Mouse (Mus musculus) MEL (cell line): ENCODE data around the gene Lzts2. TPM values are rescaled to one million over a fixed set of nuclear protein-coding genes. Genes with fewer than 3 reads are reported as not detected.

ENCODE experiments used
- DNase-seq: peaks from one replicate; pipeline ENCODE4 v3.0.0; 2011; ENCODE audit warnings: low read depth, low spot score
- H3K27ac ChIP-seq: 2 replicates; pipeline ENCODE4 v1.5.1; 2012; ENCODE audit warnings: low read depth, mild to moderate bottlenecking, control low read depth, low read length, moderate library complexity; ENCODE audit not compliant: control insufficient read depth
- H3K27me3 ChIP-seq, 2 experiments: fragments of 150-350 bp in 1 of 2; sonication (generic) in 1 of 2; 2 replicates each; pipeline ENCODE4 v1.6.1; 2012; ENCODE audit warnings: low read length in 2 of 2, mild to moderate bottlenecking in 2 of 2, improper control_type of control experiment in 1 of 2, moderate library complexity in 1 of 2; ENCODE audit not compliant: insufficient read depth in 2 of 2, control insufficient read depth in 1 of 2
- H3K36me3 ChIP-seq, 2 experiments: 2 replicates each; pipeline ENCODE4 v1.6.1; 2012 to 2014; ENCODE audit warnings: low read length in 2 of 2, improper control_type of control experiment in 1 of 2, inconsistent platforms in 1 of 2, mild to moderate bottlenecking in 1 of 2; ENCODE audit not compliant: insufficient read depth in 2 of 2, control insufficient read depth in 1 of 2
- H3K4me1 ChIP-seq, 2 experiments: fragments of 150-350 bp in 1 of 2; sonication (generic) in 1 of 2; 2 replicates each; pipeline ENCODE4 v1.6.1; 2012; ENCODE audit warnings: low read length in 2 of 2, improper control_type of control experiment in 1 of 2, mild to moderate bottlenecking in 1 of 2; ENCODE audit not compliant: insufficient read depth in 2 of 2, control insufficient read depth in 1 of 2
- H3K4me3 ChIP-seq, 2 experiments: fragments of 150-350 bp in 1 of 2; sonication (generic) in 1 of 2; 2 replicates each; pipeline ENCODE4 v1.5.1; 2012; ENCODE audit warnings: low read depth in 2 of 2, low read length in 2 of 2, mild to moderate bottlenecking in 2 of 2, moderate library complexity in 2 of 2, control low read depth in 1 of 2, improper control_type of control experiment in 1 of 2; ENCODE audit not compliant: control insufficient read depth in 1 of 2, insufficient read depth in 1 of 2
- H3K79me2 ChIP-seq: 2 replicates; pipeline ENCODE4 v1.6.1; 2012; ENCODE audit warnings: mild to moderate bottlenecking, low read length, moderate library complexity; ENCODE audit not compliant: control insufficient read depth, poor library complexity, insufficient read depth
- H3K9ac ChIP-seq: 2 replicates; pipeline ENCODE4 v1.6.1; 2012; ENCODE audit warnings: low read depth, mild to moderate bottlenecking, control low read depth, low read length, moderate library complexity; ENCODE audit not compliant: control insufficient read depth, poor library complexity, severe bottlenecking
- H3K9me3 ChIP-seq: fragments of 150-350 bp; sonication (generic); replicated peaks from 2 replicates; pipeline ENCODE4 v1.6.1; 2012; ENCODE audit warnings: mild to moderate bottlenecking, low read length, improper control_type of control experiment, moderate library complexity; ENCODE audit not compliant: insufficient read depth
- BHLHE40 ChIP-seq: IDR thresholded peaks from 2 replicates; pipeline ENCODE4 v1.6.1; 2012; ENCODE audit warnings: low read depth, mild to moderate bottlenecking, inconsistent platforms, low read length, improper control_type of control experiment, borderline replicate concordance
- CTCF ChIP-seq, 3 experiments: IDR thresholded peaks in 2 of 3; conservative IDR thresholded peaks in 1 of 3; 2 replicates each; pipeline ENCODE4 v1.5.1; 2011 to 2012; ENCODE audit warnings: low read length in 3 of 3, low read depth in 2 of 3, mild to moderate bottlenecking in 2 of 3, improper control_type of control experiment in 1 of 3, inconsistent platforms in 1 of 3, mixed read lengths in 1 of 3, moderate library complexity in 1 of 3; ENCODE audit not compliant: control insufficient read depth in 1 of 3, insufficient read depth in 1 of 3, poor library complexity in 1 of 3, severe bottlenecking in 1 of 3
- E2F4 ChIP-seq: IDR thresholded peaks from 2 replicates; pipeline ENCODE4 v1.6.1; 2011; ENCODE audit warnings: low read depth, low read length, improper control_type of control experiment, borderline replicate concordance
- GABPA ChIP-seq: IDR thresholded peaks from 2 replicates; pipeline ENCODE4 v1.6.1; 2012; ENCODE audit warnings: low read depth, mild to moderate bottlenecking, inconsistent platforms, low read length, improper control_type of control experiment, moderate library complexity
- KAT2A ChIP-seq: conservative IDR thresholded peaks from 2 replicates; pipeline ENCODE4 v1.6.1; 2012; ENCODE audit warnings: low read depth, low read length, improper control_type of control experiment, inconsistent platforms
- MAZ ChIP-seq: IDR thresholded peaks from 2 replicates; pipeline ENCODE4 v1.6.1; 2012; ENCODE audit warnings: low read depth, mild to moderate bottlenecking, inconsistent platforms, low read length, improper control_type of control experiment
- MEF2A ChIP-seq: IDR thresholded peaks from 2 replicates; pipeline ENCODE4 v1.6.1; 2014; ENCODE audit warnings: low read depth, mild to moderate bottlenecking, inconsistent platforms, low read length, improper control_type of control experiment; ENCODE audit not compliant: poor library complexity, insufficient replicate concordance, severe bottlenecking; ENCODE audit errors: extremely low read depth
- MXI1 ChIP-seq: IDR thresholded peaks from 2 replicates; pipeline ENCODE4 v1.6.1; 2011; ENCODE audit warnings: mild to moderate bottlenecking, low read depth, low read length, improper control_type of control experiment
- MYB ChIP-seq: IDR thresholded peaks from 2 replicates; pipeline ENCODE4 v1.6.1; 2011; ENCODE audit warnings: mild to moderate bottlenecking, low read depth, low read length, improper control_type of control experiment
- POLR2A ChIP-seq, 2 experiments: IDR thresholded peaks; 2 replicates each; pipeline ENCODE4 v1.6.1; 2011 to 2012; ENCODE audit warnings: low read length in 2 of 2, mild to moderate bottlenecking in 2 of 2, control low read depth in 1 of 2, improper control_type of control experiment in 1 of 2, low read depth in 1 of 2, moderate library complexity in 1 of 2; ENCODE audit not compliant: control insufficient read depth in 1 of 2, insufficient read depth in 1 of 2, poor library complexity in 1 of 2
- POLR2AphosphoS5 ChIP-seq: IDR thresholded peaks from 2 replicates; pipeline ENCODE4 v1.6.1; 2012; ENCODE audit warnings: low read depth, borderline replicate concordance, mild to moderate bottlenecking, inconsistent platforms, low read length, moderate library complexity, mixed read lengths
- RCOR1 ChIP-seq: IDR thresholded peaks from 2 replicates; pipeline ENCODE4 v1.6.1; 2012; ENCODE audit warnings: low read depth, mild to moderate bottlenecking, inconsistent platforms, low read length, improper control_type of control experiment
- SIN3A ChIP-seq: IDR thresholded peaks from 2 replicates; pipeline ENCODE4 v1.6.1; 2012; ENCODE audit warnings: low read length, improper control_type of control experiment, inconsistent platforms
- SMC3 ChIP-seq: IDR thresholded peaks from 2 replicates; pipeline ENCODE4 v1.6.1; 2011; ENCODE audit warnings: low read depth, low read length, improper control_type of control experiment
- TAL1 ChIP-seq: IDR thresholded peaks from 2 replicates; pipeline ENCODE4 v1.6.1; 2012; ENCODE audit warnings: mild to moderate bottlenecking, inconsistent platforms, low read length, moderate library complexity, mixed read lengths
- TBP ChIP-seq: IDR thresholded peaks from 2 replicates; pipeline ENCODE4 v1.8.0; 2011; ENCODE audit warnings: low read depth, low read length, improper control_type of control experiment
- TCF12 ChIP-seq: IDR thresholded peaks from 2 replicates; pipeline ENCODE4 v1.6.1; 2014; ENCODE audit warnings: low read depth, mild to moderate bottlenecking, inconsistent platforms, low read length, improper control_type of control experiment, moderate library complexity
- ZC3H11A ChIP-seq: IDR thresholded peaks from 2 replicates; pipeline ENCODE4 v1.6.1; 2012; ENCODE audit warnings: low read depth, mild to moderate bottlenecking, inconsistent platforms, low read length, improper control_type of control experiment
- ZKSCAN1 ChIP-seq: IDR thresholded peaks from 2 replicates; pipeline ENCODE4 v1.6.1; 2012; ENCODE audit warnings: low read depth, mild to moderate bottlenecking, inconsistent platforms, low read length, improper control_type of control experiment, moderate library complexity
- ZMIZ1 ChIP-seq: IDR thresholded peaks from 2 replicates; pipeline ENCODE4 v1.6.1; 2012; ENCODE audit warnings: low read depth, mild to moderate bottlenecking, inconsistent platforms, low read length, improper control_type of control experiment, moderate library complexity
- polyA plus RNA-seq, 2 experiments: library from polyadenylated mRNA; stranded (reverse) in 1 of 2; unstranded in 1 of 2; fragments of >175 nt in 1 of 2; fragments of >200 nt in 1 of 2; gene quantifications; 2 replicates each; pipeline versions ENCODE4 v1.2.1 to v1.2.4; 2012; ENCODE audit warnings: low replicate concordance in 2 of 2, low read depth in 1 of 2; ENCODE audit not compliant: insufficient read length in 2 of 2, insufficient read depth in 1 of 2, missing spikeins in 1 of 2
- total RNA-seq: library from RNA; depleted of rRNA; stranded (reverse); fragments of 300-350 nt; gene quantifications from 2 replicates; pipeline ENCODE4 v1.2.3, GENCODE M21; 2012

The Lzts2 gene
- total and polyA plus RNA-seq, 3 experiments: 4.0 to 13.1 TPM; not detected in 1

DNA sequence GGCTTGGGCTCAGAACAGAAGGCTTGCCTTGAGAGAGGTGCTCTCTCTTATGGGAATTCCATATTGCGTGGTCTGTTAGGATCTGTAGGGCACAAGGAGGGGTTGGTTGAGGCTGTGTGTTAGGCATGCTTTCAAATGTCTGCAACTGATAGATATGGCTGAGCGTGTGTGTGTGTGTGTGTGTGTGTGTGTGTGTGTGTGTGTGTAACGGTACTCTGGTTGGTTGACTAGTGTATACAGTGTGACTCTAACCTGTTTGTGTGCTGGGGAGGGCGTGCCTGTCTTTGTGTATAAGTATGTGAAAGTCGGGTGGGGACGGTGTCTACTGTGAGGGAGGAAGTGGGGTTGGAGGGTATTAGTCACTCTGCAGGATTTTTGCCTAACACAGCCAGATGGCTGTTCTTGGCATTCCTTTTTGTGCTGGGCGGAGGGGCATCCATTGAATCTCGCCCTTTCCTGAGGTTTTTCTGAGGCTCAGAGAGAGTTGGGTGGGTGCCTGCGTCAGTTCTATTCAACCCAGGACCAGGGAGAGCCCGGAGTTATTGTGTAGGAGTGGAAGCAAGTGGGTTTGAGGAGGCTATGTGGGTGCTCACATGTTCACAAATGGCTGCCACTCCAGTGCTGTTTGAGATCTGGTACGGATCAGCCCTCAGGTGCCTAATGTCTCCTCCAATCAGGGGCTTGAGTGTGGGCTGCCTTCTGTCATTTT, 33.9 kb downstream of the Lzts2 start (continued):
- no peak for TF ChIP-seq MAZ
- TF ChIP-seq ZMIZ1: no peak
- no peak for TF ChIP-seq GABPA
- TF ChIP-seq MYB: peak; percentile 70; the same call in 1 of the 2 replicates
- TF ChIP-seq BHLHE40: peak; percentile 57; the same call in 1 of the 2 replicates
- no peak for TF ChIP-seq MEF2A
- peak; percentile 75 for TF ChIP-seq SIN3A
- no peak for TF ChIP-seq E2F4
- TF ChIP-seq TBP: no peak
- TF ChIP-seq POLR2AphosphoS5: peak; percentile 86; the same call in 1 of the 2 replicates

DNA sequence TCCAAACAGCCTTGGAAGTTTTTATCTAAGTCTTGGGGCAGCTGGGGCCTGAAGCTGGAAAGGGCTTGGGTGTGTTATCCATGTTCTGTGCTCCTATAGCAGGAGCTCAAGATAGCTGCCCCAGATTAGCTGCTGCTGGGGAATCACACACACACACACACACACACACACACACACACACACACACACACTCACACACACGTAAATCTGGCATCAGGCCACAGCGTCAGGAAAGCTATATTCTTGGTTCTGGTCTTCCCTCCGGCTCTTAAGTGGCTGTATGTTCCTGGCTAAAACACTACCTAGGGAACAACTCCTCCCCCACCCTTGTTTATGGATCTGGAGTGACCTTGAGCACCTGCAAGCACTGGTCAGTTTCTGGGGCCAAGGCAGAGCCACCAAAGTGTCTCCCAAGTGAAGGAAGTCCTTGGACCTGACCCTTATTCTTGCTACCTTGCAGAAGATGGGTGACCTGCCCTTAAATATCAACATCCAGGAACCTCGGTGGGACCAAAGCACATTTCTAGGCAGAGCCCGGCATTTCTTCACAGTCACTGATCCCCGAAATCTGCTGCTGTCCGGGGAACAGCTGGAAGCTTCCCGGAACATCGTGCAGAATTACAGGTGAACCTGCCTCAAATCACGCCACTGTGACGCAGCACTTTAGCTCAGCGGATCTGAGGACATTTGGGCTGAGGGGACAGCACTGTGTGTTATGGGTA, 34.6 kb downstream of the Lzts2 start:
- H3K27me3 ChIP-seq: peaks cover 0 to under 1% of the 10 kb centered on the region in 2 experiments; a peak in 1 of 4 replicates
- peak overlapping the region; percentile 63 to 69 for H3K4me3 ChIP-seq
- H3K79me2 ChIP-seq: no peaks in the 10 kb centered on the region
- H3K9ac ChIP-seq: peak overlapping the region; percentile 71
- DNase-seq: no peak
- TF ChIP-seq POLR2AphosphoS5: no peak
- TF ChIP-seq TCF12: 0 out of 2 replicates have a peak, but pooled peaks have one; percentile 20
- H3K27ac ChIP-seq: peak overlapping the region; percentile 94
- H3K36me3 ChIP-seq: peaks cover 0 to 5% of the 10 kb centered on the region in 2 experiments; a peak in 1 of 4 replicates
- no peaks in the 10 kb centered on the region for H3K9me3 ChIP-seq
- H3K4me1 ChIP-seq: peaks cover 5 to 13% of the 10 kb centered on the region in 2 experiments; a peak in 3 of 4 replicates

DNA sequence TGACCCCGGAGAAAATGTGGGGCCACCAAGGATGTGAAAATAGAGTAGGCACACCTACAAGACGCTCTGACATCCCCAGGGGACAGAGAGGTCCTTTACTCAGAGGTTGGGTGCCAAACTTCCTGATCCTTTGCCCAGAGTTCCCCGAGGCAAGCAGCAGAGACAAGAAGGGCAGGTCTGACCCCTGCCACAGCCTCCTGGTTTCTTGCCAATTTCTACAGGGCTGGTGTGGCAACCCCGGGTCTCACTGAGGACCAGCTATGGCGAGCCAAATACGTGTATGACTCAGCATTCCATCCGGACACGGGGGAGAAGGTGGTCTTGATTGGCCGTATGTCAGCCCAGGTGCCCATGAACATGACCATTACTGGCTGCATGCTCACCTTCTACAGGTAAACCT, 35.3 kb downstream of the Lzts2 start:
- H3K36me3 ChIP-seq: peaks cover 0 to 7% of the 10 kb centered on the region in 2 experiments; a peak in 1 of 4 replicates
- H3K9ac ChIP-seq: no peak overlapping the region
- H3K4me3 ChIP-seq: no peak overlapping the region
- TF ChIP-seq POLR2A (IDR thresholded peaks at IDR 0.05; ENCODE audit: control insufficient read depth in 1 of 2, insufficient read depth in 1 of 2, low read depth in 1 of 2, low read length in 2 of 2, poor library complexity in 1 of 2): no peak
- no peak for TF ChIP-seq KAT2A
- TF ChIP-seq SMC3: no peak
- TF ChIP-seq E2F4: no peak
- TF ChIP-seq RCOR1: no peak
- no peak for TF ChIP-seq MXI1
- TF ChIP-seq ZKSCAN1: no peak
- no peak for TF ChIP-seq ZC3H11A
- no peak for TF ChIP-seq MAZ
- TF ChIP-seq MEF2A: no peak
- no peak for TF ChIP-seq TAL1
- TF ChIP-seq CTCF (IDR thresholded peaks at IDR 0.05 in 2 of 3, conservative IDR thresholded peaks at IDR 0.05 in 1 of 3; ENCODE audit: control insufficient read depth in 1 of 3, insufficient read depth in 1 of 3, low read depth in 2 of 3, low read length in 3 of 3, poor library complexity in 1 of 3, severe bottlenecking in 1 of 3): no peak
- TF ChIP-seq, all 39 proteins: peak for 0
- Histone ChIP-seq H3K4me1 (peaks cover 6 to 15% of the 10 kb centered on the region in 2 experiments), H3K27ac (no peak overlapping the region), H3K27me3 (no peaks in the 10 kb centered on the region), H3K79me2 (no peaks in the 10 kb centered on the region), H3K9me3 (no peaks in the 10 kb centered on the region)
- no peak for DNase-seq
